Mouse (Mus musculus) limb, embryonic 15.5 days (tissue): ENCODE measurements around the gene Kpna3. TPM values are rescaled to one million over a fixed set of nuclear protein-coding genes. Genes with fewer than 3 reads are reported as not detected.

ENCODE experiments used
- ATAC-seq: fragments of 200-750 bp; cut with Nextera tagmentation; 2 replicates; pipeline ENCODE4 v1.8.0; 2017; ENCODE audit warnings: low read depth, moderate TSS enrichment; ENCODE audit not compliant: insufficient number of reproducible peaks, low FRiP score, low TSS enrichment
- H3K27ac ChIP-seq: fragments of 300-500 bp; sonication (generic); 2 replicates; pipeline ENCODE4 v1.5.1; 2015; ENCODE audit warnings: moderate library complexity, mild to moderate bottlenecking, inconsistent platforms
- H3K27me3 ChIP-seq: fragments of 300-500 bp; sonication (generic); 2 replicates; pipeline ENCODE4 v1.6.1; 2015; ENCODE audit warnings: inconsistent platforms
- H3K36me3 ChIP-seq: fragments of 300-500 bp; sonication (generic); 2 replicates; pipeline ENCODE4 v1.6.1; 2015; ENCODE audit warnings: inconsistent platforms
- H3K4me1 ChIP-seq: fragments of 300-500 bp; sonication (generic); 2 replicates; pipeline ENCODE4 v1.6.1; 2015; ENCODE audit warnings: inconsistent platforms
- H3K4me2 ChIP-seq: fragments of 300-500 bp; sonication (generic); 2 replicates; pipeline ENCODE4 v1.6.1; 2015; ENCODE audit warnings: mild to moderate bottlenecking, inconsistent platforms
- H3K4me3 ChIP-seq: fragments of 300-500 bp; sonication (generic); 2 replicates; pipeline ENCODE4 v1.5.1; 2015; ENCODE audit warnings: mild to moderate bottlenecking, inconsistent platforms
- H3K9ac ChIP-seq: fragments of 300-500 bp; sonication (generic); 2 replicates; pipeline ENCODE4 v1.6.1; 2015; ENCODE audit warnings: inconsistent platforms
- H3K9me3 ChIP-seq: fragments of 300-500 bp; sonication (generic); 2 replicates; pipeline ENCODE4 v1.6.1; 2016; ENCODE audit warnings: inconsistent platforms
- WGBS: fragments of 180-500 bp; shearing (Covaris S2); methylation state at CpG from one replicate; pipeline ENCODE4 v1.1.7; 2015; 5-methylcytosine and 5-hydroxymethylcytosine counted together
- polyA plus RNA-seq: library from polyadenylated mRNA; unstranded; fragments of >200 nt; fragmentation: Nextera tagmentation; extraction: Ambion mirVana; gene quantifications from 2 replicates; pipeline ENCODE4 v1.2.1, GENCODE M21; 2015

The Kpna3 gene
- 45.1 and 45.4 TPM in 2 replicates for polyA plus RNA-seq

GRCm38 (mm10) chr14:61439661-61440559, at the start of gene Kpna3:
TSS of gene Kpna3 (minus strand) at chr14:61439874.
- H3K4me1 ChIP-seq, result peaks cover 8% of the 10 kb centered on the region; the same call in 1 of the 2 replicates
- peak; percentile 96 for ATAC-seq
- H3K36me3 ChIP-seq, result no peaks in the 10 kb centered on the region
- H3K9ac ChIP-seq, result peak within 1 kb of the TSS; percentile 83
- peak within 1 kb of the TSS; percentile 92 for H3K4me3 ChIP-seq
- H3K4me2 ChIP-seq, result peak within 1 kb of the TSS; percentile 57
- no peaks in the 10 kb centered on the region for H3K27me3 ChIP-seq
- H3K9me3 ChIP-seq, result no peaks in the 10 kb centered on the region
- H3K27ac ChIP-seq, result peak within 1 kb of the TSS; percentile 97
- under 1% methylated on average over 83 of the region's 85 CpGs for WGBS

GRCm38 (mm10) chr14:61460365-61460764, 20.7 kb upstream of the Kpna3 start:
- Histone ChIP-seq H3K4me1 (peaks cover 5% of the 10 kb centered on the region), H3K9me3 (no peaks in the 10 kb centered on the region), H3K27me3 (no peaks in the 10 kb centered on the region), H3K36me3 (no peaks in the 10 kb centered on the region), H3K4me2 (no peak overlapping the region), H3K9ac (no peak overlapping the region), H3K27ac (no peak overlapping the region), H3K4me3 (no peak overlapping the region)
- 64% methylated on average over 2 of the region's 2 CpGs for whole genome bisulfite sequencing
- no peak for ATAC-seq

- H3K36me3 ChIP-seq, result no peaks in the 10 kb centered on the region
- H3K9me3 ChIP-seq, result no peaks in the 10 kb centered on the region
- 50% methylated on average over 6 of the region's 6 CpGs for WGBS
- no peak overlapping the region for H3K4me3 ChIP-seq
- ATAC-seq, result no peak
- no peak overlapping the region for H3K27ac ChIP-seq
- no peaks in the 10 kb centered on the region for H3K27me3 ChIP-seq
- H3K4me1 ChIP-seq, result peaks cover 5% of the 10 kb centered on the region
- no peak overlapping the region for H3K9ac ChIP-seq
- H3K4me2 ChIP-seq, result no peak overlapping the region
Observed at GRCm38 (mm10) chr14:61457468-61457867, 17.8 kb upstream of the Kpna3 start.

GRCm38 (mm10) chr14:61455571-61455970, 15.9 kb upstream of the Kpna3 start:
- 67% methylated on average over 3 of the region's 3 CpGs for WGBS
- H3K4me2 ChIP-seq, result no peak overlapping the region
- no peak overlapping the region for H3K9ac ChIP-seq
- H3K36me3 ChIP-seq, result no peaks in the 10 kb centered on the region
- H3K4me1 ChIP-seq, result peaks cover 5% of the 10 kb centered on the region
- H3K9me3 ChIP-seq, result no peaks in the 10 kb centered on the region
- no peak for ATAC-seq
- H3K27ac ChIP-seq, result no peak overlapping the region
- H3K4me3 ChIP-seq, result no peak overlapping the region
- no peaks in the 10 kb centered on the region for H3K27me3 ChIP-seq

GRCm38 (mm10) chr14:61453032-61453431, 13.4 kb upstream of the Kpna3 start:
- H3K9ac ChIP-seq, result no peak overlapping the region
- H3K36me3 ChIP-seq, result no peaks in the 10 kb centered on the region
- WGBS, result 85% methylated on average over 4 of the region's 4 CpGs
- no peak for ATAC-seq
- no peaks in the 10 kb centered on the region for H3K27me3 ChIP-seq
- H3K4me1 ChIP-seq, result peaks cover 5% of the 10 kb centered on the region
- H3K4me3 ChIP-seq, result no peak overlapping the region
- H3K4me2 ChIP-seq, result no peak overlapping the region
- no peak overlapping the region for H3K27ac ChIP-seq
- no peaks in the 10 kb centered on the region for H3K9me3 ChIP-seq

GRCm38 (mm10) chr14:61452481-61452880, 12.8 kb upstream of the Kpna3 start:
- no peak for ATAC-seq

GRCm38 (mm10) chr14:61447775-61448174, 8.1 kb upstream of the Kpna3 start:
- no peaks in the 10 kb centered on the region for H3K9me3 ChIP-seq
- no peak overlapping the region for H3K4me3 ChIP-seq
- no peak overlapping the region for H3K4me2 ChIP-seq
- H3K27me3 ChIP-seq, result no peaks in the 10 kb centered on the region
- ATAC-seq, result no peak
- H3K4me1 ChIP-seq, result no peaks in the 10 kb centered on the region
- H3K27ac ChIP-seq, result no peak overlapping the region
- H3K9ac ChIP-seq, result no peak overlapping the region
- H3K36me3 ChIP-seq, result no peaks in the 10 kb centered on the region
- WGBS, result 87% methylated on average over 6 of the region's 6 CpGs

More at GRCm38 (mm10) chr14:61452481-61452880, 12.8 kb upstream of the Kpna3 start:
- H3K4me2 ChIP-seq, result no peak overlapping the region
- 43% methylated on average over 6 of the region's 6 CpGs for WGBS
- H3K9ac ChIP-seq, result no peak overlapping the region
- no peak overlapping the region for H3K4me3 ChIP-seq
- H3K9me3 ChIP-seq, result no peaks in the 10 kb centered on the region
- H3K27ac ChIP-seq, result no peak overlapping the region
- no peaks in the 10 kb centered on the region for H3K27me3 ChIP-seq
- no peaks in the 10 kb centered on the region for H3K36me3 ChIP-seq
- peaks cover 5% of the 10 kb centered on the region for H3K4me1 ChIP-seq

GRCm38 (mm10) chr14:61439141-61439660, 473 bp downstream of the Kpna3 start:
- peak; percentile 26 for ATAC-seq
- Histone ChIP-seq H3K9me3 (no peaks in the 10 kb centered on the region), H3K27me3 (no peaks in the 10 kb centered on the region), H3K4me1 (peaks cover 8% of the 10 kb centered on the region; the same call in 1 of the 2 replicates), H3K27ac (peak overlapping the region; percentile 97), H3K9ac (peak overlapping the region; percentile 83), H3K4me3 (peak overlapping the region; percentile 92), H3K4me2 (peak overlapping the region; percentile 51), H3K36me3 (no peaks in the 10 kb centered on the region)
- 0% methylated on average over 41 of the region's 62 CpGs for WGBS

GRCm38 (mm10) chr14:61438171-61438945, 1.3 kb downstream of the Kpna3 start:
- no peak for ATAC-seq
- WGBS, result 13% methylated on average over 3 of the region's 3 CpGs
- peak overlapping the region; percentile 51 for H3K4me2 ChIP-seq
- no peaks in the 10 kb centered on the region for H3K9me3 ChIP-seq
- H3K9ac ChIP-seq, result no peak overlapping the region
- H3K27ac ChIP-seq, result no peak overlapping the region
- H3K36me3 ChIP-seq, result no peaks in the 10 kb centered on the region
- H3K4me1 ChIP-seq, result peaks cover 10% of the 10 kb centered on the region; the same call in 1 of the 2 replicates
- peak overlapping the region; percentile 92 for H3K4me3 ChIP-seq
- no peaks in the 10 kb centered on the region for H3K27me3 ChIP-seq

- H3K4me3 ChIP-seq, result no peak overlapping the region
- 80% methylated on average over 2 of the region's 2 CpGs for WGBS
- H3K9me3 ChIP-seq, result no peaks in the 10 kb centered on the region
- H3K27me3 ChIP-seq, result no peaks in the 10 kb centered on the region
- H3K27ac ChIP-seq, result no peak overlapping the region
- ATAC-seq, result no peak
- no peaks in the 10 kb centered on the region for H3K36me3 ChIP-seq
- H3K4me2 ChIP-seq, result no peak overlapping the region
- H3K4me1 ChIP-seq, result peaks cover 12% of the 10 kb centered on the region; the same call in 1 of the 2 replicates
- H3K9ac ChIP-seq, result no peak overlapping the region
Observed at GRCm38 (mm10) chr14:61436866-61437265, 2.8 kb downstream of the Kpna3 start.

GRCm38 (mm10) chr14:61428126-61428787, 11.4 kb downstream of the Kpna3 start:
- ATAC-seq, result no peak
- WGBS, result 59% methylated on average over 3 of the region's 3 CpGs
- H3K27ac ChIP-seq, result no peak overlapping the region
- H3K4me2 ChIP-seq, result no peak overlapping the region
- H3K4me3 ChIP-seq, result no peak overlapping the region
- no peaks in the 10 kb centered on the region for H3K27me3 ChIP-seq
- H3K9ac ChIP-seq, result no peak overlapping the region
- H3K9me3 ChIP-seq, result no peaks in the 10 kb centered on the region
- peaks cover 7% of the 10 kb centered on the region; the same call in 1 of the 2 replicates for H3K4me1 ChIP-seq
- H3K36me3 ChIP-seq, result no peaks in the 10 kb centered on the region
